ENCODE assay signal across 19 mouse cellular contexts in the genomic region with DNA sequence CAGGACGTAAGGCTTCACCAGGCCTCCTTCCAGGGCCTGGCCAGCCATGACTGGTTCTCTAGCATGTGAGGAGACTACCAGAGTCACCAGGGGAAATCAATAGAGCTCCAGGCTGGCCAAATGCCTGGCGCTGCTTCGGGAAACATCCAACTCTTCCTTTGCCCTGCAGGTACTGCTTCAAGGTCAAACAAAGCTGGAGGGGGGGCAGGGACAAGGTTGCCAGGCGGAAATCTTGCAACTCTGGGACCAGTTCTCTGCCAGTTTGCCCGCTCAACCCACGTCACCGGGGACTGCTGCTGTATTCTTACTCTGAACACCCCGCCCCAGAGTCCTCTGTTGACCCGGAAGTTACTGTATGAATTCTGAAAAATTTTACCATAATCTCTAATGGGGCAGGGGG. TPM values are rescaled to one million over a fixed set of nuclear protein-coding genes. Genes with fewer than 3 reads are reported as not detected.
DNase-seq lines count a peak whose midpoint lies in the region; ATAC-seq and TF ChIP-seq lines count a peak whose summit lies in the region.
"Had no signal": no experiment of that assay in that cellular context is flagged by ENCODE, and none has a peak within 500 bp of the region (broad histone marks: within the 10 kb centered on the region; RNA-seq: fewer than 3 reads in every experiment).

No protein-coding gene starts in this region.

- H3K4me3 ChIP-seq in left cerebral cortex, adult 2 months = no peak overlapping the region
- H3K4me3 ChIP-seq: heart, embryonic 10.5 days; intestine, embryonic 15.5 days; limb, embryonic 15.5 days; lung, embryonic 15.5 days; myocyte had no signal

- peak; percentile 9 to 26 for DNase-seq in cerebellum, adult 18-20 months
- no peak for DNase-seq in cerebellum, postnatal 4 days (ENCODE audit: low spot score in 2 of 2)
- DNase-seq in left cerebral cortex, adult 2 months (ENCODE audit: extremely low spot score in 1 of 2, low spot score in 2 of 2) = no peak
- DNase-seq in left cerebral cortex, adult 11 months (ENCODE audit: low spot score) = no peak
- DNase-seq in cerebellum, postnatal 25 days = peak; percentile 31 to 36
- no peak for DNase-seq in lung, adult 18-20 months
- DNase-seq: adrenal gland, postnatal 25 days; gastrocnemius, postnatal 25 days; heart, postnatal 10 days; midbrain, embryonic 14.5 days; thymus, postnatal 4 days had no signal

- peak; percentile 51; the same call in 1 of the 2 replicates for ATAC-seq in megakaryocyte, adult 5-6 weeks (ENCODE audit: poor library complexity, severe bottlenecking)
- ATAC-seq: forebrain, embryonic 14.5 days; intestine, embryonic 15.5 days had no signal

- intact Hi-C loops in left cerebral cortex, adult 2 months (cut with DNase I) = no loop called here

- no peak for TF ChIP-seq CTCF in left cerebral cortex, adult 2 months (IDR thresholded peaks at IDR 0.05)

- H3K27ac ChIP-seq in left cerebral cortex, adult 2 months = peak overlapping the region; percentile 80
- H3K27ac ChIP-seq: heart, embryonic 10.5 days; hindbrain, embryonic 14.5 days; intestine, embryonic 15.5 days; limb, embryonic 15.5 days; lung, embryonic 15.5 days had no signal

RNA-seq across cellular contexts. Expression of a gene that starts 18.5 kb away (rescaled TPM):
- total RNA-seq in left cerebral cortex, adult 2 months (2021) = 10 to 100 TPM; 19.1 to 21.5 TPM
- total RNA-seq in megakaryocyte, adult 5-6 weeks (2015) = 143 and 152 TPM in 2 replicates
- 223 and 240 TPM in 2 replicates for total RNA-seq in megakaryocyte, adult 5-6 weeks (2017)

Comparison
In these comparisons a context has a peak if more than half of its experiments do, and no peak if none do; other contexts are left out.
1. DNase-seq: peak in cerebellum, adult 18-20 months (2 of 2) and cerebellum, postnatal 25 days (2 of 2); none in cerebellum, postnatal 4 days (0 of 2), left cerebral cortex, adult 2 months (0 of 2), left cerebral cortex, adult 11 months (single experiment) and lung, adult 18-20 months (0 of 2).
2. RNA of a gene that starts 18.5 kb away (total RNA-seq): 143 to 240 TPM in megakaryocyte, adult 5-6 weeks; 19.1 to 21.5 TPM in left cerebral cortex, adult 2 months; every median in the first group is over 4 times any median in the second.